22 mouse cellular contexts compared by ENCODE assay signal in the genomic region with DNA sequence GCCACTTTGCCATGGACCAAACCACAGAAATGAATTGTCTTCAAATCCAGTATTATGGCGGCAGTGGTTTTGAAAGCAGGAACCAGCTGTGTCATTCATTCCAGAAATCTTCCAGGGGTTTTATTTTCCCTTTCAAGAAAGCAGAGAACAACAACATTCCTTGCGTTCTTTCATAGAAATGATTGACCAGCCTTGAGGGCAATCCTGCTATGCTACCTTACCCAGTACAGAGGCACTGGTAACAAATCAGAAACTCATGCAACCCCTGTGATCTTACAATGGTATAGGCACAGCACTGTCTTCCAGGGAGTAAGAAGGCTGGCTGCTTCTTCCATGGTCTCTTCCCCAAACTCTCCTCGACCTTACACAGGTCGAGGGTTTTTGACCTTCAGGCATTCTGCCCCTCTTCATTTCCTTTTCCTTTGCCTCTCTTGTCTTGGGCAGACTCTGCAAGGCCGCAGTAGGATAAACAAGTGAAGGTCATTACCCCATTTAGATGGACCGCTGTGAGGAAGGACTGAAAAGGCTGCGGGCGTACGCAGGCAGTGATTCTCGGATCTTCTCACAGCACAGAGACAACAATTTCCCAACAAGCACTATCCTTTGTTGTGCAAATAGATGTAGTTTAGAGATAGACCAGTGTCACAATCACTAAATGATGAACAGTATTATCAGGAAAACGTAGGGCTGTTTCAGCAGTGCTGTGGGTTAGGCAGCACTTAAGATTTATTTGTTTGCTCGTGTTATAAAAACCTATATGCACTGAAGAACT.
DNase-seq lines count a peak whose midpoint lies in the region; ATAC-seq and TF ChIP-seq lines count a peak whose summit lies in the region.
"Had no signal": no experiment of that assay in that cellular context is flagged by ENCODE, and none has a peak within 500 bp of the region (broad histone marks: within the 10 kb centered on the region; RNA-seq: fewer than 3 reads in every experiment).

No protein-coding gene starts in this region.

- H3K9ac ChIP-seq in kidney, embryonic 14.5 days (ENCODE audit: low read depth, low read length), result no peak overlapping the region
- no peak overlapping the region for H3K9ac ChIP-seq in forebrain, embryonic 14.5 days (ENCODE audit: low read length)
- H3K9ac ChIP-seq: embryonic facial prominence, embryonic 15.5 days; forebrain, postnatal 0 days; heart, embryonic 15.5 days; hindbrain, embryonic 14.5 days; limb, embryonic 12.5 days; liver, embryonic 12.5 days; midbrain, embryonic 12.5 days had no signal

- TF ChIP-seq CTCF in thymus, adult 2 months (IDR thresholded peaks at IDR 0.05; ENCODE audit: borderline replicate concordance, control insufficient read depth, extremely low read depth, insufficient read depth, low read length, poor library complexity), result no peak

- ATAC-seq in kidney, embryonic 14.5 days (ENCODE audit: low FRiP score, low TSS enrichment), result no peak
- ATAC-seq in forebrain, embryonic 14.5 days, result no peak
- ATAC-seq: forebrain, postnatal 0 days; inflammation-experienced regulatory T-cells, adult 6 months; liver, embryonic 12.5 days had no signal

- H3K27me3 ChIP-seq in kidney, embryonic 14.5 days (ENCODE audit: control insufficient read depth, insufficient read depth, low read length), result no peaks in the 10 kb centered on the region
- H3K27me3 ChIP-seq in forebrain, embryonic 14.5 days (replicated peaks; ENCODE audit: control insufficient read depth, insufficient read depth, low read length), result no peaks in the 10 kb centered on the region
- no peaks in the 10 kb centered on the region for H3K27me3 ChIP-seq in thymus, adult 2 months (ENCODE audit: control insufficient read depth, insufficient read depth, low read length)
- H3K27me3 ChIP-seq: embryonic facial prominence, embryonic 15.5 days; heart, embryonic 15.5 days; limb, embryonic 12.5 days; liver, embryonic 12.5 days; midbrain, embryonic 12.5 days had no signal

- no peaks in the 10 kb centered on the region for H3K36me3 ChIP-seq in kidney, embryonic 14.5 days (ENCODE audit: control insufficient read depth, insufficient read depth, low read length)
- no peaks in the 10 kb centered on the region for H3K36me3 ChIP-seq in forebrain, embryonic 14.5 days (ENCODE audit: control insufficient read depth, insufficient read depth, low read length)
- no peaks in the 10 kb centered on the region for H3K36me3 ChIP-seq in thymus, adult 2 months (ENCODE audit: control insufficient read depth, insufficient read depth, low read length)
- H3K36me3 ChIP-seq: embryonic facial prominence, embryonic 15.5 days; heart, embryonic 15.5 days; limb, embryonic 12.5 days; liver, embryonic 12.5 days; midbrain, embryonic 12.5 days had no signal

- DNase-seq in Muller cell, postnatal 12 days (ENCODE audit: inconsistent ontology term), result peak; percentile 25
- peak; percentile 95 for DNase-seq in ZHBTc4 (ENCODE audit: low read depth, low spot score)
- DNase-seq in kidney, postnatal 25 days, result peak; percentile 52 to 63
- no peak for DNase-seq in forebrain, embryonic 14.5 days (ENCODE audit: low spot score)
- DNase-seq in heart, postnatal 14 days, result no peak
- no peak for DNase-seq in thymus, adult 2 months
- DNase-seq in left cerebral cortex, postnatal 36 days (ENCODE audit: low spot score in 2 of 2), result no peak
- DNase-seq: adrenal gland, postnatal 25 days; cerebellum, adult 9-10 months; forebrain, postnatal 0 days; gastrocnemius, postnatal 36 days; heart, postnatal 4 days; lung, adult 2 months; lung, postnatal 14 days had no signal

- H3K4me3 ChIP-seq in kidney, embryonic 14.5 days (ENCODE audit: low read length), result no peak overlapping the region
- no peak overlapping the region for H3K4me3 ChIP-seq in forebrain, embryonic 14.5 days (ENCODE audit: low read depth, low read length)
- H3K4me3 ChIP-seq in thymus, adult 2 months (ENCODE audit: control insufficient read depth, insufficient read depth, low read length), result no peak overlapping the region
- H3K4me3 ChIP-seq: embryonic facial prominence, embryonic 15.5 days; heart, embryonic 15.5 days; limb, embryonic 12.5 days; liver, embryonic 12.5 days; midbrain, embryonic 12.5 days had no signal

- 68% methylated on average over 12 of the region's 12 CpGs for WGBS in kidney, embryonic 14.5 days
- 83% methylated on average over 12 of the region's 12 CpGs for WGBS in forebrain, embryonic 14.5 days
- 89% methylated on average over 12 of the region's 12 CpGs for WGBS in thymus, adult 2 months

- H3K9me3 ChIP-seq in kidney, embryonic 14.5 days (ENCODE audit: control insufficient read depth, low read length), result 0 out of 2 replicates have a peak, but pooled peaks cover 4% of the 10 kb centered on the region
- H3K9me3 ChIP-seq in forebrain, embryonic 14.5 days (replicated peaks; ENCODE audit: control insufficient read depth, low read length), result 0 out of 2 replicates have a peak, but pooled peaks cover 2% of the 10 kb centered on the region
- H3K9me3 ChIP-seq: embryonic facial prominence, embryonic 15.5 days; heart, embryonic 15.5 days; liver, embryonic 12.5 days; midbrain, embryonic 12.5 days had no signal

- H3K27ac ChIP-seq in kidney, embryonic 14.5 days (ENCODE audit: low read depth, low read length), result peak overlapping the region; percentile 32; the same call in 1 of the 2 replicates
- H3K27ac ChIP-seq in forebrain, embryonic 14.5 days (ENCODE audit: low read depth, low read length), result no peak overlapping the region
- H3K27ac ChIP-seq in thymus, adult 2 months (ENCODE audit: control insufficient read depth, insufficient read depth, low read length), result no peak overlapping the region
- H3K27ac ChIP-seq: embryonic facial prominence, embryonic 15.5 days; heart, embryonic 15.5 days; hindbrain, embryonic 14.5 days; limb, embryonic 12.5 days; liver, embryonic 12.5 days; midbrain, embryonic 12.5 days had no signal

- H3K4me1 ChIP-seq in kidney, embryonic 14.5 days (ENCODE audit: control insufficient read depth, insufficient read depth, low read length), result no peaks in the 10 kb centered on the region; the same call in 1 of the 2 replicates
- no peaks in the 10 kb centered on the region for H3K4me1 ChIP-seq in forebrain, embryonic 14.5 days (ENCODE audit: control insufficient read depth, insufficient read depth, low read length)
- no peaks in the 10 kb centered on the region for H3K4me1 ChIP-seq in thymus, adult 2 months (replicated peaks; ENCODE audit: control insufficient read depth, insufficient read depth, low read length)
- H3K4me1 ChIP-seq: embryonic facial prominence, embryonic 15.5 days; limb, embryonic 12.5 days; liver, embryonic 12.5 days had no signal

- no peak for TF ChIP-seq POLR2A in thymus, adult 2 months (IDR thresholded peaks at IDR 0.05; ENCODE audit: control insufficient read depth, extremely low read depth, insufficient read depth, low read length, poor library complexity)

- no peak overlapping the region for H3K4me2 ChIP-seq in kidney, embryonic 14.5 days (replicated peaks; ENCODE audit: low read depth, low read length)
- H3K4me2 ChIP-seq in forebrain, embryonic 14.5 days (ENCODE audit: low read length), result no peak overlapping the region
- H3K4me2 ChIP-seq: embryonic facial prominence, embryonic 15.5 days; heart, embryonic 15.5 days; hindbrain, embryonic 14.5 days; limb, embryonic 12.5 days; liver, embryonic 12.5 days; midbrain, embryonic 12.5 days had no signal

- intact Hi-C loops in heart, postnatal 14 days (cut with DNase I), result no loop called here
- intact Hi-C loops in left cerebral cortex, postnatal 36 days (cut with DNase I), result no loop called here

Comparison
In these comparisons a context has a peak if more than half of its experiments do, and no peak if none do; other contexts are left out.
1. DNase-seq: peak in Muller cell, postnatal 12 days (single experiment), ZHBTc4 (single experiment) and kidney, postnatal 25 days (2 of 2); none in forebrain, embryonic 14.5 days (single experiment), heart, postnatal 14 days (0 of 2), thymus, adult 2 months (single experiment) and left cerebral cortex, postnatal 36 days (0 of 2).